Mouse (Mus musculus) embryonic facial prominence, embryonic 15.5 days (tissue): ENCODE measurements at regions not wholly inside any gene's neighbourhood (a gene's known extent, or its start where the extent isn't known, plus 50 kb on each side); places are given as distances from the start of the nearest gene placed in this dataset.
A peak's percentile ranks its signal among the peaks of the same experiment; 100 is the strongest.
"Not testable (repeated sequence)": the region's sequence is repeated elsewhere in the genome, so short reads cannot be mapped to it uniquely, and the experiment has no call there.

ENCODE experiments used
- ATAC-seq: fragments of 200-750 bp; cut with Nextera tagmentation; 2 replicates; pipeline ENCODE4 v1.8.0; 2017; ENCODE audit warnings: low read depth, moderate TSS enrichment; ENCODE audit not compliant: insufficient number of reproducible peaks, low FRiP score, low TSS enrichment
- H3K27ac ChIP-seq: fragments of 300-500 bp; sonication (generic); replicated peaks from 2 replicates; pipeline ENCODE4 v1.5.1; 2015; ENCODE audit warnings: mild to moderate bottlenecking, inconsistent platforms
- H3K27me3 ChIP-seq: fragments of 300-500 bp; sonication (generic); 2 replicates; pipeline ENCODE4 v1.6.1; 2015; ENCODE audit warnings: inconsistent platforms
- H3K36me3 ChIP-seq: fragments of 300-500 bp; sonication (generic); 2 replicates; pipeline ENCODE4 v1.6.1; 2015; ENCODE audit warnings: mild to moderate bottlenecking, inconsistent platforms
- H3K4me1 ChIP-seq: fragments of 300-500 bp; sonication (generic); 2 replicates; pipeline ENCODE4 v1.6.1; 2015; ENCODE audit warnings: inconsistent platforms
- H3K4me2 ChIP-seq: fragments of 300-500 bp; sonication (generic); replicated peaks from 2 replicates; pipeline ENCODE4 v1.6.1; 2015; ENCODE audit warnings: mild to moderate bottlenecking, inconsistent platforms
- H3K4me3 ChIP-seq: fragments of 300-500 bp; sonication (generic); replicated peaks from 2 replicates; pipeline ENCODE4 v1.5.1; 2015; ENCODE audit warnings: mild to moderate bottlenecking, inconsistent platforms
- H3K9ac ChIP-seq: fragments of 300-500 bp; sonication (generic); 2 replicates; pipeline ENCODE4 v1.6.1; 2015; ENCODE audit warnings: inconsistent platforms
- H3K9me3 ChIP-seq: fragments of 300-500 bp; sonication (generic); replicated peaks from 2 replicates; pipeline ENCODE4 v1.6.1; 2016; ENCODE audit warnings: inconsistent platforms
- WGBS: fragments of 180-500 bp; shearing (Covaris S2); methylation state at CpG from one replicate; pipeline ENCODE4 v1.1.7; 2015; 5-methylcytosine and 5-hydroxymethylcytosine counted together

DNA sequence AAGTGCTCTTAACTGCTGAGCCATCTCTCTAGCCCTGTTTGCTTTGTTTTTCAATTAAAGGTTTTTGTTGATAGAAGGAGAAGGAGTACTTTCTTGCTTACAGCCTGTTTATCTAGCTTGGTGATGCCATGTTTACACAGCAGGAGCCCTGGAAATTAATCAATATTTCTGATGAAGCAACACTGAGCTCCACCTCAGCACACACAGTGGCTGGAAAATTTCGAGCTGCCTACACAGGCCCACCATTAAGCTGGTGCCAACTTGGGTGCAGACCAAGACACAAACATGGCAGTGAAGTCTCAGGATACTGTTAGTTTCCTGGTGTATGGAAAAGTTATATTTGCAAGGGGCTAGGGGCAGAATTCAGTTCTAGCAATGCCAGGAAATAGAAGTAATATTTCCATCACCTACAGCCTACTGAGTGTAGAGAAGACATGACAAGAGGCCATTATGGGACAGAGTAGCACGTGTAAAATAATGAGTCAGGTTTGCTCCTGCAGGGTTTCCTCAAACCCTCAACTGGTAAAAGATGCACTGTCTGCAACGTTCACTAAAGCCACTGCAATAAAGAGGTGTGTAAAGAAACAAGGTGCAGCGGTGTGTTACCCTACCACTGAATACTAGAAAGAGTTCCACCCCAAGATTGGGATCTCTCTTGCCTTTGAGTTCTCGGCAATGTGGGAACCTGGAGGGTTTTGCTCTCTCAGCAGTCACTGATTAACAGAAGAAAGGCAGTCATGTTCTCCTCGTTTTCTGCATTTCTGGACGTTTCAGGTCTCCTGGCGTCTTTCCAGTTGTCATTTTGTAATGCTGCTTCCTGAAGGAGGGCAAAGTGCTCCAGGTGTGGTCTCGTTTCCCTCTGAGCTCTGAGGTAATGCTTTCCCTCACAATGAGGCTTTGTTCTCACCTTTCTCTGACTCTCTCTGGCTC is 108.8 kb upstream of the Fhl2 start:
- peaks cover 3% of the 10 kb centered on the region; the same call in 1 of the 2 replicates for H3K4me1 ChIP-seq
- H3K27me3 ChIP-seq: no peaks in the 10 kb centered on the region
- ATAC-seq: 0 out of 2 replicates have a peak, but pooled peaks have one; percentile 41
- peak overlapping the region; percentile 66; the same call in 1 of the 2 replicates for H3K27ac ChIP-seq
- H3K9ac ChIP-seq: no peak overlapping the region
- H3K36me3 ChIP-seq: no peaks in the 10 kb centered on the region
- no peaks in the 10 kb centered on the region for H3K9me3 ChIP-seq
- no peak overlapping the region for H3K4me3 ChIP-seq
- H3K4me2 ChIP-seq: no peak overlapping the region
- WGBS: 37% methylated on average over 9 of the region's 9 CpGs

DNA sequence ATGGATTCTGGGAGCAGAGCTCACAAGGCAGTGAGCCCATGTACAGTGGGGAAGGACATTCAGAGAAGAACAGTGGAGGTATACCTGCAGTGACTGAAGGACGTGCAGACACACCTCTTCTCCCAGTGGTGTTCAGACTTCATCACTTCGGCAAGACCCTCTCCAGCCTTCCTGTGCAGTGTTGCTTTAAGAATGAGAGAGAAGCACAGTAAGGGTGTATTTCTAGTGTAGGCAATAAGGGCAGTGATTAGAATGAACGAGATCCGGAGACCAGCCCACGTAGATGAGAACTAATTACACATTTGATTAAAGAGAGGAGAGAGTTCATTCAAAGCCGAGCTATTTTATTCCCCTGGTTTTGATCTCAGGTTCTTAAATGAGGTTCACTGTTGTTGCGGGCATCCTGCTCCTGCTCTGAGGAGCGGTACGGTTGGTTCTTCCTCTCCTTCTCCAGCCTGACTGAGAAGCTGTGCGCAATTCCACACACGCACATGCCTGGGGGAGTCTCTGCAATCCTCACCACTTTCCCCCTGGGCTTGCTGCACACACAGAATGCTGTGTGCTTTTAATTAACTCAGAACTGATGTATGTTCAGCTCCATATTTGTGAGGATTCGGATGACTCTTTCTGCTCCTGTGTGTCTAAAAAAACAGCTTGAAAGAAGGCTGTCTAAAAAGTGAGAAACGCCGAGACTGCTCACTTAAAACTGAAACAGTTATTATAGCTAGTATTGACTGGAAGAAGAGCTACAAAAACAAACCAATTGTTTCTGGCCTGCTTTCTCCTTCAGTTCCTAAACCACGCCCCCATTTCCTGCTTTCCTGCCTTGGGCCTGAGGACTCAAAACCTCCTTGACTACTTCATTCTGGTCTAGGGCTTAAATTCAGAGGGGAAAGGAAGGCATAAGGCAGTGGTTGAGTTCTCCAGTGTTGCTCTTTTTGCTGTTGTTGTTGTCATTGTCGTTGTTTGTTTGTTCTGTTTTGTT is 114.2 kb upstream of the Fhl2 start:
- H3K4me3 ChIP-seq: peak overlapping the region; percentile 13; the same call in 1 of the 2 replicates
- H3K9ac ChIP-seq: no peak overlapping the region
- peak overlapping the region; percentile 60 for H3K27ac ChIP-seq
- H3K36me3 ChIP-seq: no peaks in the 10 kb centered on the region
- H3K4me2 ChIP-seq: peak overlapping the region; percentile 33
- WGBS: 23% methylated on average over 16 of the region's 16 CpGs
- H3K27me3 ChIP-seq: no peaks in the 10 kb centered on the region
- ATAC-seq: no peak
- H3K4me1 ChIP-seq: peaks cover 10% of the 10 kb centered on the region; the same call in 1 of the 2 replicates
- H3K9me3 ChIP-seq: no peaks in the 10 kb centered on the region

DNA sequence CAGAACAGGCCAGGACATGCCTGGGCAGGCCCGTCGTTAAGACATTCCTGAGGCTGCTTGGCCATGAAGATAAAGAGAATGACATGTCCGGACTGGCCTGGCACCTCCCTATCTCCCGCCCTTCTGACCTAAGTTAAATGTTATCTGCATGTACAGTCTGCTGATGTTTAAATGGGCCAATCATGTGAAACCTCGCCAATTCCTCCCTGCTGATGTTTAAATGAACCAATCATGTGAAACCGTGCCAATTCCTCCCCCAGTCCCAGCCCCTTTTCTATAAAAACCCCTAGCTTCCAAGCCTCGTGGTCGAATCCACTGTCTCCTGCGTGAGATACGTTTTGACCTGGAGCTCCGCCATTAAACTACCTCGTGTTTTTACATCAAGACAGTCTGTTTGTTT is 119.5 kb upstream of the Fhl2 start:
- ATAC-seq, H3K36me3 ChIP-seq, H3K9me3 ChIP-seq, H3K27me3 ChIP-seq, H3K4me3 ChIP-seq, H3K4me2 ChIP-seq, H3K4me1 ChIP-seq, H3K27ac ChIP-seq, H3K9ac ChIP-seq: not testable (repeated sequence)
- 81% methylated on average over 12 of the region's 12 CpGs for WGBS

DNA sequence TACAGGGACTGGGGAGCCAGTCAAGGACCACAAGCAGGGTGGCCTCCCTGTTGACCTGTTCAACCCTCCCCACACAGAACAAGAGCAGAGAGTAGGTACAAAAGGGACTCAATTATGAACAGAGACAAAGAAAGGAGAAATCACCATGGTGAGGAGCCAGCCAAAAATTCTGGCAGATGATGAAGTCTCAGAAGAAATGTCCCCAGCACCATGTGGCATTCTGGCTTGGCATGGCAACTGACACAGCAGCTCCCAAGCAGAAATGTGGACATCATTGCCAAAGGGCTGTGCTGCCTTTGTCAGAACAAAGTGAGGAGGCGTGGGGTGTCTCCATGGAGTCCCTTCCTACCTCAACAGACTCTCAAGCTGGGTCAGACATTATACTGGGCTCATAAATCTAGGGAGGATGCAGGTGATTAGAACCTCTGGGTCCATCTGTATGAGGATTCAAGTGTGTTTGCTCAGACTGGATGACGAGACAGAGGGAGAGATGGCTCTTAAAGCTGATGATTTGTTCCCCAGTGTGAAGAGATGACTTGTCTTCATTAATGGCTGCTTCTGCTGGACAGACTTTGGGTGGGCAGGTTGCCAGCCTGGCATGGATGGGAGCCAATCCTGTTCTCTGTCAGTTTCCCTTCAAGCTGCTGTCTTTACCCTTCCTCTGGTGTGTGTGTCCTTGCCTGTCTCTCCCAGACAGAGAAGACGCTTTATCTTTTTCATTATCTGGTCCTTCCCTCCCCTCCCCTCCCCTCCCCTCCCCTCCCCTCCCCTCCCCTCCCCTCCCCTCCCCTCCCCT is 120.5 kb upstream of the Fhl2 start:
- Histone ChIP-seq H3K4me1 (no peaks in the 10 kb centered on the region), H3K9me3 (no peaks in the 10 kb centered on the region), H3K4me2 (no peak overlapping the region), H3K27ac (no peak overlapping the region), H3K27me3 (no peaks in the 10 kb centered on the region), H3K4me3 (no peak overlapping the region), H3K9ac (no peak overlapping the region), H3K36me3 (no peaks in the 10 kb centered on the region)
- 67% methylated on average over 3 of the region's 3 CpGs for WGBS
- no peak for ATAC-seq

DNA sequence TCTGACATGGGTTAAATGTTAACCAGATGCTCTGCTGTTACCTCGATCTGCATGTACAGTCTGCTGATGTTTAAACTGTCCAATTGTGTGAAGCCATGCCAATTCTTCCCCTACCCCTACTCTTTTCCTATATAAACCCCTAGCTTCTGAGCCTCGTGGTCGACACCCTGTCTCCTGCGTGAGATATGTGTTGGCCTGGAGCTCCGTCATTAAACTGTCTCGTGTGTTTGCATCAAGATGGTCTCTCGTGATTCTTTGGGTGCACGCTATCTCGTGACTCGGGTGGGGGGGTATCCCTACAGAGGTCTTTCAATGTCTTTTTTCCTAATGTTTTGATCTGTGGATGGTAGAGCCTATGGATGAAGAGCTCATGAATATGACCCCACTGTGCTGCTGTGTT is 110.9 kb upstream of the Nck2 start:
- not testable (repeated sequence) for H3K4me1 ChIP-seq, H3K4me3 ChIP-seq, H3K27me3 ChIP-seq, H3K9me3 ChIP-seq, H3K4me2 ChIP-seq, ATAC-seq, H3K9ac ChIP-seq, H3K27ac ChIP-seq, H3K36me3 ChIP-seq
- 96% methylated on average over 10 of the region's 10 CpGs for WGBS

DNA sequence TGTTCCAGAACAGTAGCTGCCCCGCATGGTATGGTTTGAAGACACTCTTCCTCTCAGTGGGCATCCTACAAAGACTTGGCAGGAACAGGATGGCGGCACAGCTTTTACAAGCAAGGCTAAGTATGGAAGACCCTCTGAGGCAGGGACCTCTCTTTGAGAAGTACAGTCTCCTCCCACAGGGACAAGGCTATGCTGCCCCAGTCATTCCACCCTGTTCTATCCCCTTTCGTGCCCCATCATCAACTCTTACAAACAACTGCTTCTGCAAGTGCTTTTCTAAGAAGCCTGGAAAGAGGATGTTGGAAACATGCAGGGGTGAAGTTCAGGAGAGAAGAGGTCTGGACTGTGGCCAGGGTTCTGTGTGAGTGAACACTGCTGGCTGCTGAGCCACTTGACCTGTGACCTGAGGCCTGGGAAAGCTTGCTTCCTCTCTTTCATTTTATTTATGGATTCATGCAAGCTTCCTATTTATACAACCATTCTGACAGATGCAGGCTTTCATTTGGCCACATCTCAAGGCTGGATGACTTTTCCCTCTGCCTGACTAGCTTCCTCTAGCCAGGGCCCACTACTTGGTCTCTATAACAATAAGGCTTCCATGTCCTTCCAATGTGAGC is 107.1 kb upstream of the Nck2 start:
- H3K9ac ChIP-seq: no peak overlapping the region
- no peak overlapping the region for H3K27ac ChIP-seq
- H3K4me3 ChIP-seq: no peak overlapping the region
- no peaks in the 10 kb centered on the region for H3K4me1 ChIP-seq
- no peaks in the 10 kb centered on the region for H3K27me3 ChIP-seq
- no peak overlapping the region for H3K4me2 ChIP-seq
- 78% methylated on average over 3 of the region's 3 CpGs for WGBS
- no peak for ATAC-seq
- H3K9me3 ChIP-seq: no peaks in the 10 kb centered on the region
- H3K36me3 ChIP-seq: no peaks in the 10 kb centered on the region

DNA sequence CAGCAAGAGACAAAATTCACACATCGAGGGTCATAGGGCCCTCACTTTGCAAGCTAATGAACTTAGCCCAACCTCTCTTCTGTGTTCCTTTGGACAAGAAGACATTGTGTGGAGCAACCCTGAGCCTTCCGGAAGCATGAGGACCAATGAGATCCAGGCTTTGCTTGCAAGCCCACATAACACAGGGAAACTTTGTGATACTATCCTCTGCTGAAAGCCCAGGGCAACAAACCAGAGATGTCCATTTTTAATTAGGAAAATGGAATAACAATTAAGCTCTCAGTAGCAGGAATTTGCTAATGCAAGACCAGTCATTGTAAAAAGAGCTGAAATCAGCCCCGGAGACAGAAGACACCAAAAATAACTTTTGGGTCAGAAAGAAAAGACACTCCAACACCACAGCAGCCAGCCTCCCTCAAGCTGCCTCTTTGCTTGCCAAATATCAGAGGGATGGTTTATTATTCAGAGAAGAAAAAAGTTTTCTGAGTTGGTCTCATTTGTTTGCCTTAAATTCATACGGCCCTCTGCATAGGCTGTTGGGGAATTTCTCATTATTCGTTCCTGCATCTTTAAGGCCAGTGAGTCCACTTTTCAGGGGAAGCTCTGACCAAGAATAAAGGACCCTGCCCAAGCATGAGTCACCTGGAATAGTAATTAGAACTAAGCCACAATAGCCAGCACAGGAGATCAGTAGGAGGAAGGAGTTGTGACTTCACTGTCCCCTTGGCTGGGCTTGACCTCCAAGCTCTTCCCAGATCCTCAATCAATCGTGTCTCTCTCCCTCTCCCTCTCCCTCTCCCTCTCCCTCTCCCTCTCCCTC is 106.1 kb upstream of the Nck2 start:
- WGBS: 67% methylated on average over 6 of the region's 6 CpGs
- ATAC-seq: no peak

DNA sequence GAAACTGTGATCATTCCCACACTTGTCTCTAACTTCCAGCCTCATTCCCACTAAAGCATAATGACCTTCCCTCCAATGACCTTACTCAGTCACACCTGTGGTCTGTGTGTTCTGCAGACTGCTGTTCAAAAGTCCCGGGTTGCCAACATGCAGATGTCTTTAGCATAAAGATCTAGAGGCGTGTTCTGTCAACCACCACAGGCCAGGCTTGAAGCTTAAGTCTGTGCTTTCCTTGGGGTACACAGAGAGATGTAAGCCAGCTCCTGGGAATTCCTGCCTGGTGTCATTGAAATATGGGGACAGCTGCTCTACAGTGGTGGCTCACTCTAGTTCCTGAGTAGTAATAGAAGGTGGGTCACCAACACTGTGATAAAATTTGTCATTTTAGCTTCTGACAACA is 101.5 kb upstream of the Nck2 start:
- Histone ChIP-seq H3K4me1 (no peaks in the 10 kb centered on the region), H3K4me3 (no peak overlapping the region), H3K4me2 (no peak overlapping the region), H3K27me3 (no peaks in the 10 kb centered on the region), H3K27ac (no peak overlapping the region), H3K36me3 (no peaks in the 10 kb centered on the region), H3K9ac (no peak overlapping the region), H3K9me3 (no peaks in the 10 kb centered on the region)
- ATAC-seq: no peak
- WGBS: 78% methylated on average over 2 of the region's 2 CpGs

More for the DNA sequence above, 106.1 kb upstream of the Nck2 start:
- H3K9ac ChIP-seq: no peak overlapping the region
- H3K4me2 ChIP-seq: no peak overlapping the region
- no peaks in the 10 kb centered on the region for H3K4me1 ChIP-seq
- H3K4me3 ChIP-seq: no peak overlapping the region
- no peaks in the 10 kb centered on the region for H3K9me3 ChIP-seq
- H3K27me3 ChIP-seq: no peaks in the 10 kb centered on the region
- no peak overlapping the region for H3K27ac ChIP-seq
- H3K36me3 ChIP-seq: no peaks in the 10 kb centered on the region

DNA sequence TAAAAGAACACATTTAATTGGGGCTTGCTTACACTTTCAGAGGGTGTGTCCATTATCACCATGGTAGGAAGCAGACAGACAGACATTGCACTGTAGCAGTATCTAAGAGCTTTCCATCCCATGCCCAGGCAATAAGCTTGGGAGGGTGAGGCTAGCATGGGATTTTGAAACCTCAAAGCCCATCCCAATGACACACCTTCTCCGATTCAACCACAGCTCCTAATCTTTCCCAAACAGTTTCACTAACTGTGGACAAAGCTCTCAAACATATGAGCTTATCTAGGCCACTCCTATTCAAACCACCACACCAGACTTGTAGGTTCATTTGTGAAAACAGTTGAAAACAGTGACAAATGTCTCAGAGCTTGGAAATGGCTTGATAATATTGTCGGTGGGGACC is 101.0 kb upstream of the Nck2 start:
- no peak overlapping the region for H3K9ac ChIP-seq
- H3K4me3 ChIP-seq: no peak overlapping the region
- H3K4me1 ChIP-seq: no peaks in the 10 kb centered on the region
- H3K27ac ChIP-seq: no peak overlapping the region
- H3K27me3 ChIP-seq: no peaks in the 10 kb centered on the region
- 86% methylated on average over 2 of the region's 2 CpGs for WGBS
- no peaks in the 10 kb centered on the region for H3K36me3 ChIP-seq
- no peak for ATAC-seq
- H3K9me3 ChIP-seq: no peaks in the 10 kb centered on the region
- H3K4me2 ChIP-seq: no peak overlapping the region

DNA sequence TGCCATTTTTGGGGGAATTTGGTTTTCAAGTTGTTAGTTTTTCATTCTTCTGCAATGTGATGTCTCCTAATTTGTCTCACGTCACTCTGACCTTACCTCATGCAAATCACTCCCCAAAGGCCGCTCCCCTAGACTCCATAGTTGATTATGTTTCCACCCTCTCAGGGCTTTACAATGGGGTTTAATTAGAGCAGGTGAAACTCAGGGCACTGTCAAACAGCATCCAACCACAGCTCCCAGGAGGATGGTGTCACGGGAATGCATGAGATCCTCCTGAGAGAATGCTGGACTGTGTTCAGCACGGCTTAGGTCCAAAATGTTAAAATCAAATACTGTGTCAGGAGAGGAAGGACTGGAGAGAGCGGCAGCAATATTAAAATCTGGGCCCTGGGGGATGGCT is 100.4 kb upstream of the Nck2 start:
- H3K36me3 ChIP-seq: no peaks in the 10 kb centered on the region
- H3K9ac ChIP-seq: no peak overlapping the region
- no peak overlapping the region for H3K27ac ChIP-seq
- H3K9me3 ChIP-seq: no peaks in the 10 kb centered on the region
- no peak overlapping the region for H3K4me2 ChIP-seq
- H3K4me1 ChIP-seq: no peaks in the 10 kb centered on the region
- 74% methylated on average over 5 of the region's 5 CpGs for WGBS
- H3K4me3 ChIP-seq: no peak overlapping the region
- H3K27me3 ChIP-seq: no peaks in the 10 kb centered on the region
- ATAC-seq: peak; percentile 43; the same call in 1 of the 2 replicates
